Mouse (Mus musculus): ENCODE measurements around the gene Kif9.

Gene Kif9

GRCm38 (mm10) chr9:110476124-110477091 is at the start of gene Kif9, which contains the start of gene Klhl18:
Gene Kif9, plus strand, starts transcription at chr9:110476958.
Gene Klhl18, minus strand, starts transcription at chr9:110476694.
- in situ Hi-C loops (cut with MboI, MseI) = no loop called here

- in situ Hi-C loops (cut with MboI, MseI) = no loop called here
These were observed 45.5 kb upstream of the Kif9 start for GRCm38 (mm10) chr9:110431241-110431640.

GRCm38 (mm10) chr9:110433045-110433444 is 43.7 kb upstream of the Kif9 start:
- in situ Hi-C loops (cut with MboI, MseI) = no loop called here

GRCm38 (mm10) chr9:110436041-110436440 is 40.7 kb upstream of the Kif9 start:
- in situ Hi-C loops (cut with MboI, MseI) = no loop called here

- in situ Hi-C loops (cut with MboI, MseI) = no loop called here
These were observed 36.7 kb upstream of the Kif9 start for GRCm38 (mm10) chr9:110440049-110440448.

- in situ Hi-C loops (cut with MboI, MseI) = no loop called here
These were observed 36.2 kb upstream of the Kif9 start for GRCm38 (mm10) chr9:110440559-110440958.

GRCm38 (mm10) chr9:110448356-110448755 is 28.4 kb upstream of the Kif9 start:
- in situ Hi-C loops (cut with MboI, MseI) = no loop called here

GRCm38 (mm10) chr9:110448857-110449617 is 27.7 kb upstream of the Kif9 start:
- in situ Hi-C loops (cut with MboI, MseI) = no loop called here

- in situ Hi-C loops (cut with MboI, MseI) = no loop called here
These were observed 24.2 kb upstream of the Kif9 start for GRCm38 (mm10) chr9:110452523-110452922.

- in situ Hi-C loops (cut with MboI, MseI) = no loop called here
These were observed 18.8 kb upstream of the Kif9 start for GRCm38 (mm10) chr9:110457926-110458325.

- in situ Hi-C loops (cut with MboI, MseI) = no loop called here
These were observed 17.5 kb upstream of the Kif9 start for GRCm38 (mm10) chr9:110459145-110459727.

- in situ Hi-C loops (cut with MboI, MseI) = no loop called here
These were observed 15.6 kb upstream of the Kif9 start for GRCm38 (mm10) chr9:110460884-110461815.

GRCm38 (mm10) chr9:110462321-110462720 is 14.4 kb upstream of the Kif9 start:
- in situ Hi-C loops (cut with MboI, MseI) = no loop called here

GRCm38 (mm10) chr9:110463983-110464591 is 12.7 kb upstream of the Kif9 start:
- in situ Hi-C loops (cut with MboI, MseI) = no loop called here

- in situ Hi-C loops (cut with MboI, MseI) = no loop called here
These were observed 11.4 kb upstream of the Kif9 start for GRCm38 (mm10) chr9:110465336-110465735.

- in situ Hi-C loops (cut with MboI, MseI) = no loop called here
These were observed 10.6 kb upstream of the Kif9 start for GRCm38 (mm10) chr9:110466179-110466578.

GRCm38 (mm10) chr9:110477951-110478350 is 1.2 kb downstream of the Kif9 start:
- in situ Hi-C loops (cut with MboI, MseI) = no loop called here

- in situ Hi-C loops (cut with MboI, MseI) = no loop called here
These were observed 1.9 kb downstream of the Kif9 start for GRCm38 (mm10) chr9:110478639-110479038.

GRCm38 (mm10) chr9:110488841-110489240 is 12.1 kb downstream of the Kif9 start:
- in situ Hi-C loops (cut with MboI, MseI) = no loop called here

- in situ Hi-C loops (cut with MboI, MseI) = no loop called here
These were observed 14.2 kb downstream of the Kif9 start for GRCm38 (mm10) chr9:110490913-110491312.

- in situ Hi-C loops (cut with MboI, MseI) = no loop called here
These were observed 49.0 kb downstream of the Kif9 start for GRCm38 (mm10) chr9:110525737-110526136.
